Mouse (Mus musculus): ENCODE data around the gene Papss2.
"Not testable (repeated sequence)": the region's sequence is repeated elsewhere in the genome, so short reads cannot be mapped to it uniquely, and the experiment has no call there.

The Papss2 gene

DNA sequence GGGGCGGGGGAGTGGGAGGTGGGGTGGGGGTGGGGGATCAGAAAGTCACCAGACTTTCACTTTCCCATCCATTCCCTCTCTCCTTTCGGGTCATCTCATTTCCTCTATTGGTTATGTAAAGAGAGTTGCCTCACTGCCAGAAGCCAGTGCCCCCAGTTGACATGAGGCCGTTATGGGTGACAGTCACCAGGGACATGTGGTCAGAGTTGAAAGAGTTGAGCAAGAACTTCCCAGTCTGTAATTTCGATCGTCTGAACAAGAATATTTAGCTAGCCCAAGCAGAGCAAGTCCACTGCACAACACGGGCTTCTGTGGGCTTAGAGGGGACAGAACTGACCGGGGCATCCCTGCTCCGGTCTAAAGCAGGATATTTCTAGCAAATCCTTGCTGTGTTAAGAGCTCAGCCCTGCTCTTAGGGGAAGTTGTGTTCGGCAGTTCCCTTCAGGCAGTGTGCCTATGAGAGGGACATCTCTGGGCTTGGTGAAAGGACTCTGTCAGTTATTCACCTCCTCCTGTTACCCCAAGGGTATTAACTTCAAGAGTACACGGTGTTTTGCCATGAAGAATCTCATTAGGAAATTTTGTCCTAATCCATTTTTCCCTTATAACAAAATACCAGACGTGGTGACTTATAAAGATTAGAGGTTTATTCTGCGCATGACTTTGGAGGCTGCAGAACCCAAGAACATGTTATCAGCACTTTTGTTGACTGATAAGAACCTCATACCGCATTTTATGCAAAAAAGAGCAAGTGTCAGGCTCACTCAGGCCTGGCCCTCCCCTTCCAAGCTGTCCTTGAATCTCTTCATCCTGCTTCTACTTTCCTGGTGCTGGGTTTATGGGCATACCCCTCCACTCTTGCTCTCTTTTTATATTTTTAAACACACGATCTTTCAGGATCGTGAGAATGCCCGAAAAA is 42.0 kb downstream of the Papss2 start:
- DNase-seq (ENCODE audit: inconsistent age in 2 of 2, low spot score in 1 of 2): peak; percentile 31 to 66

DNA sequence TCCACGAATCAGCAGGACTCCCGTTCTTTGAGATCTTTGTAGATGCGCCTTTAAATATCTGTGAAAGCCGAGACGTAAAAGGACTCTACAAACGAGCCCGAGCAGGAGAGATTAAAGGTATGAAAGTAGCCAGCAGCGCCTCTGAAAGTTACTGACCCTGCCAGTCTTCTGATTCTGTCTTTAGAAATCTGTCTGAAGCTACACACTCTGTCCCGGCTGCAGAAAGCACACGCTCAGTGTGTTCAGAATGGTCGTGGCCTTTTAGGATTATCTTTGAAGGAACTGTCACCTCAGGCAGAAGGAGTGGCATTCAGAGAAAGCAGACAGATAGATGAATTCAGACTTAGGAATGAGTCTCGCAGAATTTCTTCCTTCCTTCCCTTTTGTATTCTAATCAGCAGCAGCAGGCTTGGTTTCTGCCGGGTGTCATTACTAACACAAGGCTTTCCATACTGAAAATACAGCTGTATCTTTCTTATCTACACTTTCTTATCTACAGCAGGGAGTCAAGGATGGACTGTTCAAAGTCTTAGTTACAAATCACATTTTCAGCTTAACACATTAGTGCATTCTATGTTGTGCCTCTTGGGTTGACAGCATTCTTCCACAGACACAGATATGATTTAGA is 42.8 kb downstream of the Papss2 start:
- peak in 1 of 2 experiments; percentile 55 for DNase-seq (ENCODE audit: inconsistent age in 2 of 2, low spot score in 1 of 2)

DNA sequence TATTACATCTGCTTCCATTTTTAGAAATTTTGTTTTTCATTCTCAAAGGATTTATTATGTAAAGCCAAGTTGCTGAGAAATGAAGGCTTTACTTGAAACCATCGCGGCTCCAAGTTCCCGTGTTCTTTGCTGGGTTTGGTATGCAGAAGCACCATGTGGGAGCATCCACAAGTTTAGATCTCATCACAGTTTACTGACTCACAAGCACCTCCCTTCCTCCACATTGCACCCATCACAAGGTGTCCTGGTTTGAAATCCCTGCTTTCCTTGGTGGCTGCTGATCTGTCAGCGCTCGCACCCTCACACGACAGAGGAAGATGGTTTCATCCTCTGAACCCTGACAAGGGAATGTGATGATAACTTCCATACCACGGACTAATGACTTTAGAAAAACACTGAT is 45.9 kb downstream of the Papss2 start:
- DNase-seq (ENCODE audit: inconsistent age in 2 of 2, low spot score in 1 of 2): no peak

DNA sequence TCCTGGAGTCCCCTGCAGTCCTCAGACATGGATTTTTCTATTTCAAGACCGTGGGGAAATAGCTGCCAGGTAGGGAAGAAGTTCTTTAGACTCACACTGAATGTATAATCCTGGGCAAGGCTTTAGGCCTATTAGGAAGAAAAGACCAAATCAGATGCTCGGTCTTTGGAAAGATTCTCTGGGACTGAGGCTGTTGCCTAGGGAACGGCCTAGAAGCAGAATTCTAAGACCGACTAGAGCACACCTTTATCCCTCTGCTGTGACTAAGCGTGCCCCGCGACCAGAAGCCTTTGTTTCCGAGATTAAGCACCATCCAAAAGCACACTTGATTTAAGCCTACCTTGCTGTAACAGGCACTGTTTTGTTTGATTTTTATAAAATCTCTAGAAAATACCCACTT is 46.4 kb downstream of the Papss2 start:
- DNase-seq (ENCODE audit: inconsistent age in 2 of 2, low spot score in 1 of 2): no peak

DNA sequence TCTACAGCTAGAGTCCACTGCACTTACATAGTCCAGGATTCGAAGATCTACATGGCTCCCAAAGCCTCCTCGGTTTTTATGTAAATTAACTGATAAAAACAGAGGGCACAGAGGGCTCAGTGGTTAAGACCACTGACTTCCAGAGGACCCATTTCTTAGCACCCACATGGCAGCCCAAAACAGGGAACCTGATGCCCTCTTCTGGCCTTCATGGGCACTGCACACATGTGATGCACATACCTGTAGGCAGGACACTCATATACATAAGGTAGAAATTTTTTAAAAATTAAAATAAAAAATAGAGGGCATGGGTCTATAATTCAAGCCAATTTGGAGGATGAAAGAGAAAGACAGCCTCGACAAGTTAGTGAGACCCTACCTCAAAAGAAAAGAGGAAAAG is 48.1 kb downstream of the Papss2 start:
- no peak for DNase-seq (ENCODE audit: inconsistent age in 2 of 2, low spot score in 1 of 2)

DNA sequence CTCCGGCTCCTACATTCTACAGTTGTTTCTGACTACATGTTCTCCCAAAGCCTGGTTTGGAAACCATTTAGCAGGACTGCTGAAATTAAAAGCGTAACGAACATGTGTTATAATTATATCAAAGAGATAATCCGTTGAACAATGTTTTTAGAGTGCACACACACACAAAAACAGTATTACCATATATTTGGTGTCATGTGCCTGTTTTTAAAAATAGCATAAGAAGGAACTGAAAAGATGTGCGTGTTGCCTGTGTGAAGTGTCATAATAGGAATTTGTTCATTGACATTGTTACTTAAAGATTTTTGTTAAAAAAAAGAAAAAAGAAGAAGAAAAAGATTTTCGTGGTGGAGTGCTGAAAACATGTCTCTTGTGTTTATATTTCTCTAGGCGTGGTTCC is 50.3 kb downstream of the Papss2 start:
- no peak for DNase-seq (ENCODE audit: inconsistent age in 2 of 2, low spot score in 1 of 2)

DNA sequence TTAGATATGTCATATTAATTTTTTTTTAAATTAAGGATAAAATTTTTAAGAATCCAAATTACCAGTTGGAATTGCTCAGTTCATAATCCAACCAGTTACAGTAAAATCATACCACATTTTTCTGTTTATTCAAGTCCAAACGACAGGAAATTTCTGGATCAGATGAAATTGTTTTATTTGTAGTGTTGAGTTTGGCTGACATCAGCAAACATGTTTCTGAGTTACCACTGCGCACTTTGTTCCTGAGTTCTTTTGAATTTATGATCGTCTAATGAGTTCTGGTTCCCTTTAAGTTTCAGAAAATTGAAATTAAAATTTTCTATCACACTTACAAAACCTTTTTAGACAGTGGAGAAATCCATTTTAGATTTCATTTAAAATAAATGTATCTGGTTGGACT is 50.8 kb downstream of the Papss2 start:
- no peak for DNase-seq (ENCODE audit: inconsistent age in 2 of 2, low spot score in 1 of 2)

DNA sequence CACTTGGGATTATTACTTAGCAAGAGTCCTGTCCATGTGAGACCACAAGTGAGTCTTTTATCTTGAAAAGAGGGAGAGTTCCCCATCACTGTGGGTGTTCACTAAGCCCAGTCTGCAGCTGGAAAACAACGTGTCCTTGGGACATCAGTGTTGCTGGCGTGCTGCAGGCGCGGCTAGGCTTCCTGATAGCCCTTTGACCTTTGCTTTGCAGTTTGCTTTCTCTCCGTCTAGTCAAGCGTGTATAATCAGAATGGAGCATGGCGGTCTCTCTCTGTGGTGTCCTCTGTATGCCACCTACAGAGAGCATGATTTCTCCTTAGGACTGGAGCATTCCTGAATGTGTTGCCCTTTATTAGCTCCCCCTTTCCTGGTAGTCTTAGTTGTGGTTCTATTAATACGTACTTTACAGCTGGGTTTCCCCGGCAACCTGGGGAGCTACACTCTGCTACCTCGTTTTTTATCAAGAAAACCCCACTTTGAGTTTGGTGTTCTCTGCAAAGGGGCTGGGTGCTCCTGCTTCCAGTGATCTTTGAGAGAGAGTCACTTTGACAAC is 52.5 kb downstream of the Papss2 start:
- DNase-seq (ENCODE audit: inconsistent age in 2 of 2, low spot score in 1 of 2): peak; percentile 12 to 55

DNA sequence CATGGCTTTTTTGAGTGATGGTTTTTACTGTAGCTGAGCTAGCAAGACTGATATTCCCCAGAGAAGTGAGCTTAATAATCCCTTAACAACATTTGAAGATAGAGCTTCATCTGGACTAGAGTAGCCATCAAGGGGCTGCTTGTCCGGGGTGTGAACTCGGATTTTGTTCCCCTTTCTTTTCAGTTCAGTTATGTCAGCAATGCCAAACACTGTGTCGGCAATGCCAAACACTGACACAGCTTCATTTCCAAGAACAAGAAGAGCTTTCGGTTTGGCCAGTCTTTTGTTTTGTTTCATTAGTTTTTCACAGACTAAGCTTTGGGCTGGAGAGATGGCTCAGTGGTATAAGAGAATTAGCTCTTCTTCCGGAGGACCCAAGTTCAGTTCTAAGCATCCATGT is 55.5 kb downstream of the Papss2 start:
- no peak for DNase-seq (ENCODE audit: inconsistent age in 2 of 2, low spot score in 1 of 2)

DNA sequence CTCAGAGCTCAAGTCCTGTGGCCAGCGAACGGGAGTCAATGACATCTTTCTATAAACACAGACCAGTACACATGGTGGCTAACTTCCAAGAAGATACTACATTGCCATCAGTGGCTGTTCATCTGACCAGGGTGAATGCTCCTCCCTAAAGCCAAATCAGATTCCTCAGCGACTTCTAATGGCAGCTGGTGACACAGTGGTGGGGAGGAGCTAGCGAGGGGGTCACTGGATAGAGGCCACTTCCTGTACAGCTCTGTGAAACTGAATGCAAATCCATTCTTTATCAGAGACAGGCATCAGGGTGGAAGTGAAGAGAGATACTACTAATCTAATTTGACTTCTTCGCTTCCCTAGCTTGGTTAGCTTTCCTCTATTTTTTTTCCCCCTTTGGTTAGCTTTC is 57.5 kb downstream of the Papss2 start:
- DNase-seq (ENCODE audit: inconsistent age in 2 of 2, low spot score in 1 of 2): peak in 1 of 2 experiments; percentile 8

DNA sequence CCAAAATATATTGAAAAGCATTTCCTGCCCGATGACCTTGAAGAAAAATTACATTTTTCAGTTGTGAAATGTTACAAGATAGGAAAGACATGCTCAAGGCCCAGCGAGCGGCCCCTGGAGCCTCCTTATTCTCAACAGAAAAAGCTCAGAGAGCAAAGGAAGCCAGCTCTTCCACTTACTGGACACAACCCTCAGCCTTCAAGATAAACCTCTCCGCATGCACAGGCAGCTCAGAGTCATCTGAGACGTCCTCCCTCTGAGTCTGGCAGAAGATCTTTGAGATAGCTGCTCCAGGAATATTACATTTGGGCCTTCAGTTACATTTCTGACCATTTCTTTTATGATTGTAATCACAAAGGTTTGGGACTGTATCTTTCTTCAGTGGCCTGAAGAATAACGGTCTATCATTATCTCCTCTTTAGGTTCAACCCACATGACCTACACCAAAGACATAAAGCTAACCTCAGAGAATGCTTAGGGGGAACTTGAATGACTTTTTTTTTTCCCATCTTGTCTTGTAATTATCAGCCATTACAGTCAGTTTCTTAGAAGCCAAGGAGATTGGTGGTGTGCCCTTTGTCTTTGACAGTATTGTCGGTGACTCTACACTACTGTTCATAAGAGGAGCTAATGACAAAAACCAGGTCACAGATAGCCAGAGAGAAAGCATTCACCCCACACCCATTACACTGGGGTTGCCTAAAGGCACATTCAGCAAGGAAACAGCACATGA is 58.2 kb downstream of the Papss2 start:
- peak in 1 of 2 experiments; percentile 12 for DNase-seq (ENCODE audit: inconsistent age in 2 of 2, low spot score in 1 of 2)

DNA sequence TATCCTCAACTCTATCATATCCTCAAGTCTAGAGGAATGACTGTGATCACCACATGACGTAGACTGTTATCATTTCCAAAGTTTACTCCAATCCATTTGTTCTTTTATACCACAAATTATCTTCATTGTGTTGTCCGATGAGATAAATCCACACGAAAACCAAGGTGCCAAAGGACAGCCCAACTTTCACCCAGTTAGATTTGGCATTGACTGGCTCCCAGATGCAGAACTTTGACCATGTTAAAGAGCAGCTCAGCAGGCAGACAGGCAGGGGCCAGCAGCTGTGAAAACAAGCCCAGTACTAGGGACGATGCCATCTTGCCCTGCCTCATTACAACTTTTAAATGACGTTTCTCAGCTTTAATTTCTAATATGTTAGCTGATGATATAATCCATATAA is 63.8 kb downstream of the Papss2 start:
- DNase-seq (ENCODE audit: inconsistent age in 2 of 2, low spot score in 1 of 2): no peak

DNA sequence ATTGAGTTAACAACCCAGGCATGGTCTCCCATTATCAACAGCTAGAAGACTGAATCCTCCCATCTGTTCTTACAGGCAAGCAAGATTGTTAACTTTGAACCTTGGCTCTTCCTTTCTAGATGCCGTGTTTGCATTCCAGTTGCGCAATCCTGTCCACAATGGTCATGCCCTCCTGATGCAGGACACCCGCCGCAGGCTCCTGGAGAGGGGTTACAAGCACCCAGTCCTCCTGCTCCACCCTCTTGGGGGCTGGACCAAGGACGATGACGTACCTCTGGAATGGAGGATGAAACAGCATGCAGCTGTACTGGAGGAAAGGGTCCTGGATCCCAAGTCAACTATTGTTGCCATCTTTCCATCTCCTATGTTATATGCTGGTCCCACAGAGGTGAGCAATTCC is 67.3 kb downstream of the Papss2 start:
- DNase-seq (ENCODE audit: inconsistent age in 2 of 2, low spot score in 1 of 2): no peak

DNA sequence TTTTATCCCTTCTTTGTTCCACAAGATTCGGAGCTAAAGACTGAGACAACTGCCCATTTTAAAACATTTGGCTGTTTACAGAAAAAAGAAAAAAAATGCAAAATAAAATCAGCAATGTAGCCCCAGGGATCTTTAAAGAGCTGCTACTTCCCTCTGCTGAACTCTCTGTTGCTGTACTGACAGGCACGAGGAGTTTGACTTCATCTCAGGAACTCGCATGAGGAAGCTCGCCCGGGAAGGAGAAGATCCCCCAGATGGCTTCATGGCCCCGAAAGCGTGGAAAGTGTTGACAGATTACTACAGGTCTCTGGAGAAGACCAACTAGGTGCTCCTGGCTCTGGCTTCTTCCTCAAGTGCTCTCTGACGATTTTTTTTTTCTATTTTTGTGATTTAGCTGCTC is 69.7 kb downstream of the Papss2 start:
- DNase-seq (ENCODE audit: inconsistent age in 2 of 2, low spot score in 1 of 2): no peak

DNA sequence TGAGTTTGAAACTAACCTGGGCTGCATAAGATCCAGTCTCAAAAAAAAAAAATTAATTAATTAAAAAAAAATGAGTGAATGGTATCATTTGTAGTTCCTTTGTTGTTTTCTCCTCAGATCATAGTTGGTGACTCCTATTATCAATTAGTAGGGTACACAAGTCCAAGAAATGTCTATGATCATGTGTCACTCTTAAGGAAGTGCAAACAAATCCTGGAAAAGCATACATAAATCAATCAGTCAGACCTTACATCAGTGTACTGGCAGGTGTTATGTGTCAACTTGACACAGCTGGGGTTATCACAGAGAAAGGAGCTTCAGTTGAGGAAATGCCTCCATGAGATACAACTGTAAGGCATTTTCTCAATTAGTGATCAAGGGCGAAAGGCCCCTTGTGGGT is 72.2 kb downstream of the Papss2 start:
- DNase-seq (ENCODE audit: inconsistent age in 2 of 2, low spot score in 1 of 2): not testable (repeated sequence)

DNA sequence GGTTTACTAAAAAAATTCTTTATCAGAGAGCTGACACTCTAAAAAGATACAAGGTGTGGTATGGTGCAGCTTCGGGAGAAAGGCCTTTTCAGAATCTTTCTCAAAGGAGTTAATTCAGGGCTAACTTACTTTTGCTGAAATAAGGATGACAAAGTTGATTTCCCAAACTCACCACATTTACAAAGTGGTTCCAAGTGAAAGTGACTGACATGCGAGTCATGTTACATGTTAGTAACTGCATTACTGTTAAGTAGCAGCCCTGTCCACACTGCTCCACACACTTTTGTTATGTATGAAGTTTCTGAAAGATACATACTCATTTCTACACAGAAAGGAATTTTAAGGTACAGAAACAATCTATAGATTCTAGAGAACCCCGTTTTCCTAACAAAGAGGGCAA is 80.2 kb downstream of the Papss2 start:
- no peak for DNase-seq (ENCODE audit: inconsistent age in 2 of 2, low spot score in 1 of 2)

DNA sequence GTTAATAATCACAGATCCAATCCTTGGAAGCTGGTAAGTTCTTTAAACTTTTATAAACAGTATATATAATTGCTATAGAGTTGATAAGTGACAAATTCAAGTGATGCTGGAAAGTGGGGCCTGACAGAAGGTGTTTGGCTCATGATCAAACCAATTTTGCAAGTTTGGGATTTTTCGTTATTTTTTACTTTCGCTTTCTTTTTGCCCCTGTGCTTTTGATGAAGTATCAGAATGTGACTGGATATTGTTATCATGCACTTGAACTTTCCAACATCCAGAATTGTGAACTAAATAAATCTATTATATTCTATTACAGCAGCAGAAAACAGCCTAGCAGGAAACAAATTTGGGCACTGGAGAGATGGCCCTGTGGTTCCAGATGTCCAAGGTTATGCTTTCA is 85.3 kb downstream of the Papss2 start:
- peak in 1 of 2 experiments; percentile 46 for DNase-seq (ENCODE audit: inconsistent age in 2 of 2, low spot score in 1 of 2)

DNA sequence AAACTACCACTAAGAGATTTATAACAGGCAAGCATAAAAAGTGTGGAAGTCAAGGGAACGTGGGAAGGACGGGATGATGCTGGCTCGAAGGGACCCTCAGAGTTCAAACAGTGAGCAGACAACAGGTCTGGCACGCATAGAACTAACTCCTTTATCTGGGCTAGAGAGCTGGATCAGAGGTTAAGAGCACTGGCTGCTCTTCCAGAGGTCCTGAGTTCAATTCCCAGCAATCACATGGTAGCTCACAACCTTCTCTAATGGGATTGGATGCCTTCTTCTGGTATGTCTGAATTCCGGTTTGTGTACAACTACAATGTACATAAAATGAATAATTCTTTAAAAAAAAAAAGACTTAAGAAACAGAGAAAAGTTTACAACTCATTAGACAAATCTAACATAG is 87.5 kb downstream of the Papss2 start:
- DNase-seq (ENCODE audit: inconsistent age in 2 of 2, low spot score in 1 of 2): no peak

DNA sequence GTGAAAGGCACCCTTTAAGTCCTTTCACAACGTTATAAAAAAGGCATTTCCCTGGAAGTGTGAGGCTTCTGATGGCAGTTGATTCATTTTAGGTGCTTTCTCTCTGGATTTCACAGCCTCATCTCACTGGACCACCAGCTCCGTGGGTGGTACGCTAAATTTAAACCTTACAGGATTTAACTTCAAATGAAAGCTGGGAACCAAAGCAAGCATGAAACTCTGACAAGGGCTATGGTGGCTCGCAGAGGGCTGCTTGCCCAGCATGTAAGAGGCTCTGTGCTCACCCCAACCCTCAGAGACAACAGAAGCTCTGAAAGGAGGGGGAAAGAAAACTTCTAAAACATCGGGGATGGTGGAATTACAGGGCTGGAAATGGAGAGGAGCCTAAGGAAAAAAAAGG is 92.1 kb downstream of the Papss2 start:
- no peak for DNase-seq (ENCODE audit: inconsistent age in 2 of 2, low spot score in 1 of 2)

DNA sequence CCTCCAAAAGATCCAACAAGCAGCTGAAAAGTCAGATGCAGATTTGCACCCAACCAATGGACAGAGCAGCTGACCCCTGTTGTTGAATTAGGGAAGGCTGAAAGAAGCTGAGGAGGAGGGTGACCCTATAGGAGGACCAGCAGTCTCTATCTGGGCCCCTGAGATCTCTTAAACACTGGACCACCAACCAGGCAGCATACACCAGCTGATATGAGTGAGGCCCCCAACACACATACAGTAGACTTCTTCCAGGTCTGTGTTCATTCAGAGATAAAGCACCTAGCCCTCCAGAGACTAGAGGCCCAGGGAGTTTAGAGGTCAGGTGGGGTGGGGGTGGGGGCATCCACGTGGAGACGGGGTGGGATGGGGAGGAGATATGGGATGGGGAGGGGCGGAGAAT is 92.6 kb downstream of the Papss2 start:
- not testable (repeated sequence) for DNase-seq (ENCODE audit: inconsistent age in 2 of 2, low spot score in 1 of 2)

DNA sequence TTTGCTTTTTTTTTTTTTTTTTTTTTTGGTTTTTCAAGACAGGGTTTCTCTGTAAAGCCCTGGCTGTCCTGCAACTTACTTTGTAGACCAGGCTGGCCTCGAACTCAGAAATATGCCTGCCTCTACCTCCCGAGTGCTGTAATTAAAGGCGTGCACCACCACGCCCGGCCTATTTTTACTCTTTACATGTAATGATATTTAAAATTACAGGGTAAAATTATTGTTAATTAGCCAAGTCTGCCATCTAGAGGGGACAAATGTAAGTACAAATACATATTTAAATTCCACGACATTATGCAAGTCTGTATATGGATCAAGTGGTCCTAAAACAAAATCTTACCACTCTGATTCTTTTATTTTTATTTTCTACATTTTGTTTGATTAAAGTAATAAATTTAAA is 94.1 kb downstream of the Papss2 start:
- peak in 1 of 2 experiments; percentile 47 for DNase-seq (ENCODE audit: inconsistent age in 2 of 2, low spot score in 1 of 2)

DNA sequence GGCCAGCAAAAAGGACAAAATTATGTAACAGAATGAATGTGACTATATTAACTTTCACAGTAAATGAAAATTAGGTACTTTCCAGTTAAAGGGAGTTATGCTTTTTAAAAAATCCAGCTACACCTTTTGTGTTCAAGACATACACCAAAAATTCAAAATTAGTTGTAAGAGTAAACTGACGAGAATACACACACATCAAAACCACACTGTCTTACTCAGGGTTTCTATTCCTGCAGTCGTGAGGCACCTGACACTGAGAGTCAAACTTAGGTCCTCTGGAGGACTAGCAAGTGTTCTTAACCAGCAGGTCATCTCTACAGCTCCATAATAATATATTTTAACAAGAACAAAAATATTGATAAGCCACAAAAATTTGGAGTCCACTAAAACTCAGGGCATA is 101.1 kb downstream of the Papss2 start:
- DNase-seq (ENCODE audit: inconsistent age in 2 of 2, low spot score in 1 of 2): no peak

All from adrenal gland, adult (tissue).